Mouse (Mus musculus) MEL (cell line): ENCODE measurements around the gene Osbpl3.
"Not testable (repeated sequence)": the region's sequence is repeated elsewhere in the genome, so short reads cannot be mapped to it uniquely, and the experiment has no call there.

Experiments
- CHD1 ChIP-seq: IDR thresholded peaks from 2 replicates; pipeline ENCODE4 v1.6.1; 2012; ENCODE audit warnings: low read depth, mild to moderate bottlenecking, inconsistent platforms, low read length, improper control_type of control experiment
- CTCF ChIP-seq, 3 experiments: IDR thresholded peaks in 2 of 3; conservative IDR thresholded peaks in 1 of 3; 2 replicates each; pipeline ENCODE4 v1.5.1; 2011 to 2012; ENCODE audit warnings: low read length in 3 of 3, low read depth in 2 of 3, mild to moderate bottlenecking in 2 of 3, improper control_type of control experiment in 1 of 3, inconsistent platforms in 1 of 3, mixed read lengths in 1 of 3, moderate library complexity in 1 of 3; ENCODE audit not compliant: control insufficient read depth in 1 of 3, insufficient read depth in 1 of 3, poor library complexity in 1 of 3, severe bottlenecking in 1 of 3
- EP300 ChIP-seq, 2 experiments: IDR thresholded peaks; 2 replicates each; pipeline ENCODE4 v1.6.1; 2011; ENCODE audit warnings: improper control_type of control experiment in 2 of 2, low read length in 2 of 2, low read depth in 1 of 2, mild to moderate bottlenecking in 1 of 2
- GABPA ChIP-seq: IDR thresholded peaks from 2 replicates; pipeline ENCODE4 v1.6.1; 2012; ENCODE audit warnings: low read depth, mild to moderate bottlenecking, inconsistent platforms, low read length, improper control_type of control experiment, moderate library complexity
- POLR2A ChIP-seq, 2 experiments: IDR thresholded peaks; 2 replicates each; pipeline ENCODE4 v1.6.1; 2011 to 2012; ENCODE audit warnings: low read length in 2 of 2, mild to moderate bottlenecking in 2 of 2, control low read depth in 1 of 2, improper control_type of control experiment in 1 of 2, low read depth in 1 of 2, moderate library complexity in 1 of 2; ENCODE audit not compliant: control insufficient read depth in 1 of 2, insufficient read depth in 1 of 2, poor library complexity in 1 of 2
- USF1 ChIP-seq: IDR thresholded peaks from 2 replicates; pipeline ENCODE4 v1.6.1; 2014; ENCODE audit warnings: low read depth, mild to moderate bottlenecking, inconsistent platforms, low read length, improper control_type of control experiment, moderate library complexity
- ZC3H11A ChIP-seq: IDR thresholded peaks from 2 replicates; pipeline ENCODE4 v1.6.1; 2012; ENCODE audit warnings: low read depth, mild to moderate bottlenecking, inconsistent platforms, low read length, improper control_type of control experiment

DNA sequence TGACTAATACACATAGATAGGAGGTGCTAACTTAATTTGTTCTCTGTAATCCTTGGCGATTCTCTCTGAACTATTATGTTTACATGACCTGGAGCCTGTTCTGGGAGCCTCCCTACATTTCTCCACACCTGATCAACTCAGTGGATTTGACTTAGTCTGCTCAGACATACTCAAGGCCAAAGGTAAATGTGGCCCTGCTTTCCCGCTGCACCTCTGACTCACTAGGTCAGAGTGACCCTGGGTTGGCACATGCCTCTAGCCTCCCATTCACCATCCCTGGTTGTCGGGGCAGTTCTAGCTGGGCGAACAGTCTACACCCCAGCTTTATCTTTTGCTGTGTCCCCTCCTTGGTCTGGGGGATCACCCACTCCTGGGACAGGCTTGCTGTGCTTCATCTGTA lies 17.1 kb downstream of the Osbpl3 start:
- TF ChIP-seq USF1; CTCF (IDR thresholded peaks at IDR 0.05 in 2 of 3, conservative IDR thresholded peaks at IDR 0.05 in 1 of 3; ENCODE audit: control insufficient read depth in 1 of 3, insufficient read depth in 1 of 3, low read depth in 2 of 3, low read length in 3 of 3, poor library complexity in 1 of 3, severe bottlenecking in 1 of 3); ZC3H11A; POLR2A (IDR thresholded peaks at IDR 0.05; ENCODE audit: control insufficient read depth in 1 of 2, insufficient read depth in 1 of 2, low read depth in 1 of 2, low read length in 2 of 2, poor library complexity in 1 of 2); GABPA; EP300 (IDR thresholded peaks at IDR 0.05; ENCODE audit: low read depth in 1 of 2, low read length in 2 of 2); CHD1: not testable (repeated sequence)
